Mouse (Mus musculus) C2C12 (cell line): ENCODE measurements around the gene Zgrf1.

Experiments
- CEBPB ChIP-seq: IDR thresholded peaks from one replicate; pipeline ENCODE4 v1.6.1; 2011; ENCODE audit warnings: low read depth, mild to moderate bottlenecking, control low read depth, moderate library complexity
- CTCF ChIP-seq: IDR thresholded peaks from one replicate; pipeline ENCODE4 v1.5.1; 2011; ENCODE audit not compliant: control insufficient read depth, insufficient read depth, insufficient read length
- MYOG ChIP-seq: IDR thresholded peaks from one replicate; pipeline ENCODE4 v1.6.1; 2011; ENCODE audit not compliant: control insufficient read depth, insufficient read length; ENCODE audit errors: extremely low read depth

- TF ChIP-seq MYOG: no peak
- TF ChIP-seq CEBPB: no peak
- TF ChIP-seq CTCF: no peak
These were observed 108.6 kb downstream of the Zgrf1 start for GRCm38 (mm10) chr3:127661646-127662531.
